Mouse (Mus musculus): Measurements from ENCODE around the gene Ngef.
A peak's percentile ranks its signal among the peaks of the same experiment; 100 is the strongest.

The Ngef gene

DNA sequence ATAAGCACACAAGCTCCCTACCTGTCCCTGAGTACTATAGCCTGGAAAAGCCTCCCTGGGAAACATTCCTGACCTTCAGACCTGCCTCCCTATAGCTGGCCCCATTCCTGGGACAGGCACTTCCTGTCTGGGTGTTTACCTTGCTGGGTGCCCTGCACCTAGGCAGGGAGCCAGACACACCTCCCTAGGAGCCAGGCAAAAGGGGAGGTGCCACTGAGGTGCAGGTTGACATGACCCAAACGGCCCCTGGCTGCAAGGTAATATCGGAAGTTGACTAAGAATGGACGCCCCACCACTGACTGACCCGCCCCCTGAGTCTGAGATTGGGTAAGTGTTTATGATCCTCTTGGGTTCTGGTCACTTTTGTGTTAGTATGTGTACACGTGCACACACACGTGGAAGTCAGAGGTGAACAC, at the start of gene Ngef:
Gene Ngef (minus strand): TSS at position 71 of the 416 bp plus-strand sequence.
- TF ChIP-seq CTCF (conservative IDR thresholded peaks at IDR 0.05; ENCODE audit: low read length): no peak
- no peak for TF ChIP-seq POU5F1 (IDR thresholded peaks at IDR 0.05; ENCODE audit: borderline replicate concordance, low read length)
- TF ChIP-seq NANOG (IDR thresholded peaks at IDR 0.05; ENCODE audit: borderline replicate concordance, low read length): no peak
- Histone ChIP-seq H3K4me1 (replicated peaks; ENCODE audit: low read depth, low read length) (peaks cover 8% of the 10 kb centered on the region), H3K9me3 (ENCODE audit: low read length) (no peaks in the 10 kb centered on the region), H3K27me3 (ENCODE audit: insufficient read depth, low read length) (no peaks in the 10 kb centered on the region), H3K36me3 (ENCODE audit: insufficient read depth, low read length) (no peaks in the 10 kb centered on the region), H3K4me3 (replicated peaks; ENCODE audit: low read length) (no peak within 1 kb of the TSS)

DNA sequence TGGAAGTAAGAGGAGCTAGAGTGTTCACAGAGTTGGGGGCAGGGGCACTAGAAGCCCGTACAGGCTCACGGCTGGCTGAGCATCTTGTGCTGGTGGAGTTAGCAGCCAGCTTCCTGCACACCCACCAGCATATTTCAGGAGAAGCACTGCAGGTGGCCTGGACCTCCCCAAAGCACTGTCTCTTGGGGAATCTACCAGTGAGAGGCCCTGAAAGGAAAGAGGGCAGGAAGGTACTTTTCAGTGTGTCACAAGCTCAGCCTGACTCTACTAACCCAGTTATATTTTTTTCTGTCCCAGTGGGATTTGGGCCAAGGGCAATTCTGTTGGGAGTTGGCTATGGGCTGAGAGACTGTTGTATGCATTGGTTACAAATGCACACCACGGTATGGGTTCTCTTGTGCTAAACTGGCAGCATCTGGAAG, 48.2 kb upstream of the Ngef start:
- TF ChIP-seq CTCF (conservative IDR thresholded peaks at IDR 0.05; ENCODE audit: low read length) (no peak), POU5F1 (IDR thresholded peaks at IDR 0.05; ENCODE audit: borderline replicate concordance, low read length) (no peak), NANOG (IDR thresholded peaks at IDR 0.05; ENCODE audit: borderline replicate concordance, low read length) (no peak)
- Histone ChIP-seq H3K4me3 (replicated peaks; ENCODE audit: low read length) (no peak overlapping the region), H3K4me1 (replicated peaks; ENCODE audit: low read depth, low read length) (peaks cover 8% of the 10 kb centered on the region), H3K9me3 (ENCODE audit: low read length) (0 out of 2 replicates have a peak, but pooled peaks cover 6% of the 10 kb centered on the region), H3K27me3 (ENCODE audit: insufficient read depth, low read length) (no peaks in the 10 kb centered on the region), H3K36me3 (ENCODE audit: insufficient read depth, low read length) (no peaks in the 10 kb centered on the region)

DNA sequence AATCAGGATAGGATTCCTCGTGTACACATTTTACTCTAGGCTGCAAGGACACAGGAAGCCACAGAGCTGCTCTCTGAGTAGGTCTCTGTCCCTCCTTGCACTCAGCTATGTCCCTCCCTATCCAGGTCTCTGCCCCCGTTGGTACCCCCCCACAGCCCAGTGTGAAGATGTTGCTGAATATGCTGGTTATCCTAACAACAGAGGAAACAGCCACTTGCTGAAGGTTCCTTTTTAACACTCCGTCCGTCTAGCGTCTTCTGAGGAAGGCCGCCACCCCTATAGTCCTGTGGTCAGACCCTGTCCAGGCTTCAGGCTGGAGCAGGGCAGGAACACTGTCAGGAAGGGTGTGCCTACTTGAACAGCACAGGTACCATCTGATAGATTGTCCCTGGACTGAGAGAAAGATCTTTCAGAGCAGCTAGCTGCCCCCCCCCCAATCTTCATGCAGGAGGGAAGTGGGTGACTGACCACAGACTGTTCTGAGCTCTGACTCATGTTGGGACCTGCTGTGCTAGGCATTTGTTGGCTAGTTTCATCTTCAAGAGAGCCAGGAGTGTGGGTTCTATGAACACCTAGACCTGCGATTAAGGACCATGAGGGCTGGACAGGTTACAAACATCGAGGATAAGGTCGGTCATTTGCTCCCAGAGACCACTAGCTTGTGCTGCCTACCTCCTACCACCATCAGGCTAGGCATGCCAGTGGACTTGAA, 47.6 kb upstream of the Ngef start:
- no peak for TF ChIP-seq POU5F1 (IDR thresholded peaks at IDR 0.05; ENCODE audit: borderline replicate concordance, low read length)
- TF ChIP-seq CTCF (conservative IDR thresholded peaks at IDR 0.05; ENCODE audit: low read length): no peak
- no peak for TF ChIP-seq NANOG (IDR thresholded peaks at IDR 0.05; ENCODE audit: borderline replicate concordance, low read length)
- 0 out of 2 replicates have a peak, but pooled peaks cover 6% of the 10 kb centered on the region for H3K9me3 ChIP-seq (ENCODE audit: low read length)
- H3K4me3 ChIP-seq (replicated peaks; ENCODE audit: low read length): no peak overlapping the region
- peaks cover 8% of the 10 kb centered on the region for H3K4me1 ChIP-seq (replicated peaks; ENCODE audit: low read depth, low read length)
- H3K36me3 ChIP-seq (ENCODE audit: insufficient read depth, low read length): no peaks in the 10 kb centered on the region
- no peaks in the 10 kb centered on the region for H3K27me3 ChIP-seq (ENCODE audit: insufficient read depth, low read length)

DNA sequence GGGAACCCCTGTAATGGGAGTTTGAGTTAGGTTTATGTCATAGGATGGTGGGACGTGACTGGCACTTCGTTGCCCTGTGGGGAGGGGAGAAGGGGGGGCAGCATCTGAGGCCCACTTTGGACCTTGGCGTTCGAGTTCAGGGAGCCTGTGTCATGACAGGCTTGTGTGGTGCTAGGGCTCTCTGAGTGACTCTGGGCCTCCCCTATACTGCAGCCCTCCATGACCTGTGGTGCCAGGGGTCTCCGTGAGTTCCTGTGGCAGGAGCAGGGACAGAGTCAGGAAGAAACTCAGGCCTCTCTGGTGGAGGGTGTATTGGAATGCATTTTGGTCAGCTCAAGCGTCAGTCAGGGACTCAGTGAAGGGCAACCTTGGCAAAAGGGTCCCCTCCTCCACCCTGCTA, 47.0 kb upstream of the Ngef start:
- no peaks in the 10 kb centered on the region for H3K27me3 ChIP-seq (ENCODE audit: insufficient read depth, low read length)
- peaks cover 8% of the 10 kb centered on the region for H3K4me1 ChIP-seq (replicated peaks; ENCODE audit: low read depth, low read length)
- no peak for TF ChIP-seq CTCF (conservative IDR thresholded peaks at IDR 0.05; ENCODE audit: low read length)
- no peak for TF ChIP-seq POU5F1 (IDR thresholded peaks at IDR 0.05; ENCODE audit: borderline replicate concordance, low read length)
- TF ChIP-seq NANOG (IDR thresholded peaks at IDR 0.05; ENCODE audit: borderline replicate concordance, low read length): no peak
- peak overlapping the region; percentile 41; the same call in 1 of the 2 replicates for H3K4me3 ChIP-seq (replicated peaks; ENCODE audit: low read length)
- H3K36me3 ChIP-seq (ENCODE audit: insufficient read depth, low read length): no peaks in the 10 kb centered on the region
- 0 out of 2 replicates have a peak, but pooled peaks cover 6% of the 10 kb centered on the region for H3K9me3 ChIP-seq (ENCODE audit: low read length)

DNA sequence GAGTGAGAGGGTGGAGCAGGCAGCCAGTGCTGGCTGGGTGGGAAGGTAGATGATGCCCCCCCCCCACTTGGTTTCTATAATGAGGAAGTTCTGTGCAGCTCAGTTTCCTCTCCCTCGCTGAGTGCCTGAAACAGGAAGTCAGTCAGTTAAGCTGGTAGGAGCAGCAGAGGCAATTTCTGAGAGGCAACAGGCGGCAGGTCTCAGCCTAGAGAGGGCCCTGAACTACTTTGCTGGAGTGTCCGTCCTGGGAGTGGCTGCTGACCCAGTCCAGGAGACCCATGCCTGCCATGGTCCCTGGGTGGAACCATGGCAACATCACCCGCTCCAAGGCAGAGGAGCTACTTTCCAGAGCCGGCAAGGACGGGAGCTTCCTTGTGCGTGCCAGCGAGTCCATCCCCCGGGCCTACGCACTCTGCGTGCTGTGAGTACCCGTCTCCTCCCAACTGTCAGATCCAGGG, 46.6 kb upstream of the Ngef start, which contains the start of gene Inpp5d:
Gene Inpp5d (plus strand): TSS at position 102 of the 458 bp plus-strand sequence.
- H3K9me3 ChIP-seq (ENCODE audit: low read length): 0 out of 2 replicates have a peak, but pooled peaks cover 6% of the 10 kb centered on the region
- no peaks in the 10 kb centered on the region for H3K36me3 ChIP-seq (ENCODE audit: insufficient read depth, low read length)
- no peak for TF ChIP-seq NANOG (IDR thresholded peaks at IDR 0.05; ENCODE audit: borderline replicate concordance, low read length)
- TF ChIP-seq CTCF (conservative IDR thresholded peaks at IDR 0.05; ENCODE audit: low read length): no peak
- no peak for TF ChIP-seq POU5F1 (IDR thresholded peaks at IDR 0.05; ENCODE audit: borderline replicate concordance, low read length)
- peaks cover 8% of the 10 kb centered on the region for H3K4me1 ChIP-seq (replicated peaks; ENCODE audit: low read depth, low read length)
- H3K4me3 ChIP-seq (replicated peaks; ENCODE audit: low read length): peak within 1 kb of the TSS; percentile 41; the same call in 1 of the 2 replicates
- H3K27me3 ChIP-seq (ENCODE audit: insufficient read depth, low read length): no peaks in the 10 kb centered on the region

DNA sequence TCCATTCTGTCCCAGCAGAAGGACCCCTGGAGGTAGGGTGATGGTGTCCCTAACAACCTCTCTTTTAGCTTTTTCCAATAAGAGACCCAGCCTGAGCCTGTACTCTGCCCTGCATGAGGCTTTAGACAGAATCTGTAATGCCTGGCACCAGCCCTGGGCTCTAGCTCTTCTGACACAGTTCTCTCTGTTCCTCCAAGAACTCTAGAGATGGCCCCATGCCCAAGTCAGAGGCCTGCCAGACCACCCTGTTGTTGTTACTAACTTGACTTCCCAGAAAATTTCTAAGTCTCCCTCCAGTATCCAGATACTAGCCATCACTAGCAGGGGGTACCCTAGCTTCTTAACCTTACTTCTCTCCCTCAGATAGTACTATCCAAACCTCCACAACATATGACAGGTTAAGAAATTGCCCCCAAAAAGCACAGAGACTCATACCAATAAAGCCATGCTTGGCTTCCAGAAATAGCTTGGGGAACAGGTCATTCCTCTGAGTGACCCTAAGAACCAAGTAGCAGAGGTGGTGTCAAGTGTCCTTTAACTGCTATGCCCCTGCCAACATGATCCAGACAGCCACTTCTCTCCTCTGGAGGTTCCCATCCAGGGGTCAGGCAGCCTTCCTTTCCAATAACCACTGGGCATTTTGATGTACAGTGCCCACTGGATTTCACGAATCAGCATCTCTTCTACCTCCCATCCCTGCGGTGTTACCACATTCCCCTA, 41.1 kb upstream of the Ngef start:
- TF ChIP-seq CTCF (conservative IDR thresholded peaks at IDR 0.05; ENCODE audit: low read length) (no peak), NANOG (IDR thresholded peaks at IDR 0.05; ENCODE audit: borderline replicate concordance, low read length) (no peak), POU5F1 (IDR thresholded peaks at IDR 0.05; ENCODE audit: borderline replicate concordance, low read length) (no peak)
- Histone ChIP-seq H3K36me3 (ENCODE audit: insufficient read depth, low read length) (no peaks in the 10 kb centered on the region), H3K9me3 (ENCODE audit: low read length) (0 out of 2 replicates have a peak, but pooled peaks cover 4% of the 10 kb centered on the region), H3K4me3 (replicated peaks; ENCODE audit: low read length) (no peak overlapping the region), H3K27me3 (ENCODE audit: insufficient read depth, low read length) (no peaks in the 10 kb centered on the region), H3K4me1 (replicated peaks; ENCODE audit: low read depth, low read length) (no peaks in the 10 kb centered on the region)

DNA sequence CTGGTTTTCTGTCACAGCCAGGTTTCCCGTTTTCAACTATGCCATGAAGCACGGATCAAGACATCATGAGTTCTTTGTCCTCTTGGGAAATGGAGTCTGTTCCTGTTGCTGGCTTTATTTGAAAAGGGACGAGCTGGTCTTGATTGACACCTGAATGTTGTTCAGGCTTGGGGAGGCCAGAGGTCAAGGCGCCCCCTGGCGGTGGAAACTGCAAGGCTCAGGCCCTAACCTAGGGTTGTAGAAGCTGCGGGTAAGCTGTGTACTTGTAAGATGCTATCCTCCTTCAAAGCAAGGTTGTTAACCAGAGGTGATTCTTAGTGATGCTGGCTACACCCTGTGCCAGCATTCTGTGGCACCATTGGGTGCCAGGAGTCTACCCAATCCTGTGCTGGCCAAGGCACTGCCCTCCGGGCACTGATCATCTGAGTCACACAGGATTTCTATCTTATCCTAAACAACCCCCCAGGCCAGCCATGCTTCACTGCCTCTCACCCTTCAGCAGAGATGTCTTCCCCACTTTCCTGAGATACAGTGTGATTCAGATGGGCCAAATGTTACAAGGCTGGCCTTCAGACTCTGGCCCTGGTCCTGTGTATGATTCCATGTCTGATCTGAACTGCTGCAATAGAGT, 34.9 kb upstream of the Ngef start:
- H3K9me3 ChIP-seq (ENCODE audit: low read length): no peaks in the 10 kb centered on the region
- H3K4me1 ChIP-seq (replicated peaks; ENCODE audit: low read depth, low read length): peaks cover 21% of the 10 kb centered on the region
- peaks cover 18% of the 10 kb centered on the region for H3K27me3 ChIP-seq (ENCODE audit: insufficient read depth, low read length)
- H3K4me3 ChIP-seq (replicated peaks; ENCODE audit: low read length): no peak overlapping the region
- no peaks in the 10 kb centered on the region for H3K36me3 ChIP-seq (ENCODE audit: insufficient read depth, low read length)
- TF ChIP-seq POU5F1 (IDR thresholded peaks at IDR 0.05; ENCODE audit: borderline replicate concordance, low read length) (no peak), CTCF (conservative IDR thresholded peaks at IDR 0.05; ENCODE audit: low read length) (peak; percentile 91)

Measured in E14TG2a.4 (cell line).